Mouse (Mus musculus) layer of hippocampus, adult 9-10 months (tissue): ENCODE results near the gene Nit1.

Experiments
- DNase-seq: peaks from one replicate; pipeline ENCODE4 v3.0.0; 2022; ENCODE audit warnings: low spot score

The Nit1 gene

DNA sequence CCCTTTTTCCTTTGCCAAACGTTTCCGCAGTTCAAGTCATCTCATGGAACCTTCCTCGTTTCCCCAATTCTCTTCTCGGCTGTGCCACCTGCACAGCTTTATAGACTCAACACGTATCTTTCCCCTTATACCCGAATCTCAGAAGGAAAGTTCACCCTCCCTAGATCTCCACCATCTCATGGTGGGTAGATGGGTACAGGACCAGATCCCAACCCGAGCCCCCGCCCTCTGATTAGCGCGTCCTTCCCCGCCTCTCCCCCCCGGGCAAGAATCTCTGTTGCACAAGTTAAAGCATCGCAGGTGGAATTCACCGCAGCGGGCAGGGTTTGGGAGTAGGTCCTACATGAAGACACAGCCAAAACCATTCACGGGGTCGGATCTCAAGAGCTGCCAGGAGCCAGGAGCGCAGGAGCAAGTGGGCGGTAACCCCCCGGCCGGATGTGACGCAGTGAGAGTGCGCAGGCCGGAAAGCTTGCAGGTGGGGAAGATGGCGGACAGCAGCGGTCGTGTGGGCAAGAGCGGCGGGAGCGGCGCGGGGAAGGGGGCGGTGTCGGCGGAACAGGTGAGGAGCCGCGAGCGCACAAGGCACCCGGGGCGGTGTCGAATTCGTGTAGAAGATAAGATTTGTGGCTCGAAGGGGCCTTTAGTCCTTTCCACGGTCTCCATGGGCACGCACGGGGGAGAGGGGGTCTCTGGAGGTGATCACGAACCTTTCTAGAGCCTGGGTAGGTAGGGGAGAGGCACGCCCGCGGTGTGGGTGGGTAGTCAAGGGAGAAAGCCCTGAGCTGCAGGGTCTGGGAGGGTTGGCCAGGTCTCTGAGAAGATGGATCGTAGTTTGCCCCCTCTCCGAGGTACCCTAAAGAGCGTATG, at the start of gene Nit1, which contains the start of gene Pfdn2:
Gene Nit1 (minus strand): TSS at position 422 of the 870 bp plus-strand sequence.
Gene Pfdn2 (plus strand): TSS at position 446 of the 870 bp plus-strand sequence.
- peak; percentile 53 for DNase-seq

DNA sequence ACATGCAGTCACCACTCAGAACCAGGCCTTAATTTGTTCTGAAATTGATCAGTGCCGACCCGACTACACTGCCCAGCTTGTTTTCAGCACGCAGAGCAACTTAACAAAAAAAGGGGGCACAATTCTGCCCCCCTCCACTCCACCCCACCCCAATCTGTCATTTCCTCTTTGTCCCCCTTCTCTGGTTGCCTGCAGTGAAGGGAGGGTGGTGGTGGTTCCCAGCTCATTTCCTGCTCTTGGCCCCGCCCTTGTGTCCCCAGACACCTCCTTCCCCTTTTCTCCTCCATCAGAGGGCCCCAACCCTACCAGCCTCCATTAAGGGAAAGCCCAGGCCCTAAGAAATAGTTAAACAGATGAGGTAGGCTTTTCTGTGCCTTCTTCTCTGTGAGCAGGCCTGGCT, 44.7 kb upstream of the Nit1 start:
- DNase-seq, result no peak

DNA sequence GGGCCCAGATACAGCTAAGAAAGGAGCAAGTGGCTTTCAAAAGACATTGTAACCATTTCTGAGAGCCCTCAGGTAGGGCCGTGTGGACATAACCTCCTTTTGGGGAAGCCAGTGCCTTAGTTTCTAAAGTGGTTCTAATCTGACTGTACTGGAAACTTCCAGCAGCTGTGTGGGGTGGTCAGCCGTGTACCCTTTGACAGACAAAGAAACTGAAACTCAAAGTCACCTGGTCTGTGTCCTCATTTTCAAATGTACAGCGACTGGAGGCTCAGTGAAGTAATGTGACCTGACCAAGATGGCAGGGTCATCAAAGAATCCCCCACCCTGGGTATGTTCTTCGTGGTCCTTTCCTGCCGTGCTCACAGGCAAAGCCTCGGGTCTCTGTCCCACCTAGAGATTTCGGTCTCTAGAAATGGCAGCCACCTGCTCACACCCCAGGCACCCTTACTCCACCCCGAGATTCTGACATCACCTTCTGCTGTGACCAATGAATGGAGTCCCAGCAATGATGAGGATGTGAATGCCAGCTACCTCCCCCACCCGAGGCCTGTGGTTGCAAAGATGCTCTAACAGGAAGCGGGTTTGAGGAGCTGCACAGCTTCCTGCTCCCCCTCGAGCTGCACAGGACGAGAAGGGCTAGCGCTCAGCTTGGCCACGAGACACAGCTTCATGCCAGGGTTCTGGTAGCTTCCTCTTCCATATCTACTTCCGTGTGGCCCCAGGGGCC, 43.1 kb upstream of the Nit1 start, which contains the start of gene Arhgap30:
Gene Arhgap30 (plus strand): TSS at position 579 of the 727 bp plus-strand sequence.
- DNase-seq, result no peak

DNA sequence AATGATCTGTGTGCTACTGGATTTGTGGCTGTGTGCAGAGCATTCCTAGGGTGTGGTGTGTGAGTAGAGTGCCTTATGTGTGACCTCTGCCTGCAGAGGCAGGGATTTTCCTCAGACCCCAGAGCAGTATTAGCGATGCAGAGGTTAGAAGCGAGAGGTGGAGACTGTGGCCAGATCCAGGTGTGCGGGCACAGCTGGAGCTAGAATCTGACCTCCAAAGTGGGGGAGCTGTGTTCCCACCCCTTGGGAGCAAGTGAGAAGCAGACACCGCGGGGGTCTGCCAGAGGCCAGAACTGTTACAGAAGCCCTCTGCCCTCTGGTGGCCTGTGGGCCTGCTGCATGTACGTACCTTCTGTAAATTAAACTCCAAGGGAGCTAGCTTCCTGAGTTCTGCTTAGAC, 41.7 kb upstream of the Nit1 start:
- DNase-seq, result no peak

DNA sequence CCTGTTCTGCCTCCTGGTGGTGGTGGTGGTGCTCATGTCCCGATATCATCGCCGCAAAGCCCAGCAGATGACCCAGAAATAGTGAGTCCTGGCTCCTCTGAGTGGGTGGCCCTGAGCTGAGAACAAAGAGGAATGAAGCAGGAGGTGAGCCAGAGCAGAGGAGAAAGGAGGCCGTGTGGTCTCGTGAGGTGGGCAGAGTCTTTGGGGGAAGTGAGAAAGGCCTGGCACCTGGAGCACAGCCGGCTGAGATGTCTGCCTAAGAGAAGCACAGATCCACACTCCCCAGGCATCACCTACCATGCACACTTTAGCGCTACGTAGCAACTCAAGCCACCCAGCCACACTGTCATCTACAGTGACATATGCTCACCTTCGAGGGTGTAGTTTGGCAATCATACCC, 39.7 kb upstream of the Nit1 start:
- DNase-seq, result no peak

DNA sequence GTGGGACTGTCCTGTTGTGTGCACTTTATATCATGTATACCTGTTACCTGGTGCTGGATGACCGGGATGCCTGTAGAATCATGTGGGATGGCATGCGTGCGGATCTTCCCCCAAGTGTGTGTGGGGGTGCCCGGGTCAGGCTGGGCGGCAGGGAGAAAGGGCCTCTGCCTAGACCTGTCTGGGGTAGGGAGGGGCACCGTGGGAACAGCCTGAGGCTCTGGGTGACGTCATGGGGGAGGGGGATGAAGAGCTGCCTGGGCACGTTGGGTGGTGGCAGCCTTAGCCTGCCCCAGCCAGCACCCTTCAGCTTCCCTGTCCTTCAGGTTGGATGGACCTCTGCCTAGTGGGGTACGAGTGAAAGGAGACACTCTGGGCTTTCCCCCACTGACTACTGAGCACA, 38.9 kb upstream of the Nit1 start:
- DNase-seq, result no peak

DNA sequence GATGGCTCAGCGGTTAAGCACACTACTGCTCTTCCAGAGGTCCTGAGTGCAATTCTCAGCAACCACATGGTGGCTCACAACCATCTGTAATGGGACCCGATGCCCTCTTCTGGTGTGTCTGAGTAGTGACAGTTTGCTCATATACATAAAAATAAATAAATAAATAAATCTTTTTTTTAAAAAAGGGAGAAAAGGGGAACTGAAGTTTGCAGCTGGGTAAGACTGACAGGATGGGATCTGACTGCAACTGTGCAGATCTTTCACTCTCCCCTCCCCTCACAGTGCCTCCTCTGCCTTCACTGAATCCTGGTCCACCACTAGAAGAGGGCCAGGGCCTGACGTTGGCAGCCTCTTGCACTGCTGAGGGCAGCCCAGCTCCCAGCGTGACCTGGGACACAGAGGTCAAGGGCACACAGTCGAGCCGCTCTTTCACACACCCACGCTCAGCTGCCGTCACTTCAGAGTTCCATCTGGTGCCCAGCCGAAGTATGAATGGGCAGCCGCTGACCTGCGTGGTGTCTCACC, 36.7 kb upstream of the Nit1 start:
- DNase-seq, result no peak

DNA sequence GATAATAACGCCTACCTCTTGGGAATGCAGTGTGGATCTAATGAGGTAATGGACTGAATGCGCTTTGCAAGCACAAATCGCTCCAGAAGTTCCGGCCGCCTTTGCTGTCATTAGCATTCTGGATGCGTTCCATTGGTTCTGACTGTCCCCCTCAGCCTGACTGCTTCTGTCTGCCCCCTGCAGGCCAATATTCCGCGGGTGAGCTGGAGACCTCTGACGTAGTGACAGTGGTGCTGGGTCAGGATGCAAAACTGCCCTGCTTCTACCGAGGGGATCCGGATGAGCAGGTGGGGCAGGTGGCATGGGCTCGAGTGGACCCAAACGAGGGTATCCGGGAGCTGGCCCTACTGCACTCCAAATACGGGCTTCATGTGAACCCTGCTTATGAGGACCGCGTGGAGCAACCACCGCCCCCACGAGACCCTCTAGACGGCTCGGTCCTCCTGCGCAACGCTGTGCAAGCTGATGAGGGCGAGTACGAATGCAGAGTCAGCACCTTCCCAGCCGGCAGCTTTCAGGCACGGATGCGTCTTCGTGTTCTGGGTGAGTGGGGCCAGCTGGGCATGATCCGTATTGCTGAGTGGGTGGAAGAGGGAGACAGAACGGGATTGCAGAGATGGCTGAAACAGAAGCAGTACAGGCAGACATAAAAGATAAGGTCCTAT, 34.6 kb upstream of the Nit1 start:
- peak; percentile 59 for DNase-seq

DNA sequence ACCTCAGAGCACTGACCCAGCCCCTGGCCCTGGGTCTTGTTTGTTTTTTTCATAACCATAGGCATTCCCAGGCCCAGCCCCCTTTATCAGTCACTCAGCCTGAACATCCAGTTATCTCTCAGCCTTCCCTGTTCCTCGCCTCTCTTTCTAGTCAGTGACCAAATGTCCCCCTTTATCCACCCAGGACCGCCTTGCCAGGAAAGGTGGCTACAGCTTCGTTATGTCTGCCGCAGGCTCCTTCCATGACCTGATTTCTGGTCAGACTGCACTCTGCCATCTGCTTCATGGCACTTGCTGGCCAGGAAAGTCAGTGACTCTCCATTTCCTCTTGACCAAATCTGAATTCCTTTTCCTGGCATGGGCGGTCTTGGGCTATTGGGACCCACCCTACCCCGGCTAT, 32.9 kb upstream of the Nit1 start:
- no peak for DNase-seq

DNA sequence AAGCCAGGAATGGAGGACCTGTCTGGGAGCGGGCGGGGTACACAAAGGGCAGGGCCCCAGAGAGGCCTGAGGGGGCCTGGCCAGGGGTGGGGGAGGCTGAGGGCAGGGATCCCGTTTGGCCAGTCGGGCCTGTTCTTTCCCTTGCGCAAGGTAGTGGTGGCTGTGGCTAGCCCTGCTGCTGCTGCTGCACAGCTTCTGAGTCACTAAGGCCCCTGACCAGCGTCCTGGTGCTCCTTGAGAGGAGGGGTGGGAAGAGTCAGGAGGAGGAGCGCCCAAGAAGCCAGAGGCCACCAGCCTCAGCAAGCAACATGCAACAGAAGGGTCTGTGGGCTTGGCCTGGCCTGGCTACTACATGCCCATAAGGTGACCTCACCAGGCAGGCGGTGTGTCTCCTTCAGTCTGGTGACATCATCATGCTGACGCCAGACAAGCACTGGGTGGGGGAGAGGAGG, 30.2 kb upstream of the Nit1 start:
- DNase-seq, result no peak

DNA sequence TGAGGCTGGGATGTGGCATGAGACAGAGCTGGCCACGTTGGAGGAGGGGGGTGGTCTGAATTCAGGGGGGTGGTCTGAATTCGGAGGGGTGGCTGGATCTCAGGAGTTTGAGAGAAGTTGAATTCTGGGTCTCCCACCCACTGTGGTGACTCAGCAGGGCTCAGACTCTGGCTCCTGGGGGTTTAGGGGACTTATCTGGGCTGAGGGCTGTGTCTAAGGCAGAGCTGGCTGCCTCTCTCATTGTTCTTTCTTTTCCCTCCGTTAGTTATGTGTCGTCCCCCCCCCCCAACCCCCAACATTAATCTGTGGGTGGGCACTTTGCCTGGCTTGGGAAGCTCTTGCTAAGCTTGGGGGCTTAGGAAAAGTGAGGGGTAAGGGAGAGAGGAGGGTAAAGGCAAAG, 28.5 kb upstream of the Nit1 start:
- DNase-seq, result no peak

DNA sequence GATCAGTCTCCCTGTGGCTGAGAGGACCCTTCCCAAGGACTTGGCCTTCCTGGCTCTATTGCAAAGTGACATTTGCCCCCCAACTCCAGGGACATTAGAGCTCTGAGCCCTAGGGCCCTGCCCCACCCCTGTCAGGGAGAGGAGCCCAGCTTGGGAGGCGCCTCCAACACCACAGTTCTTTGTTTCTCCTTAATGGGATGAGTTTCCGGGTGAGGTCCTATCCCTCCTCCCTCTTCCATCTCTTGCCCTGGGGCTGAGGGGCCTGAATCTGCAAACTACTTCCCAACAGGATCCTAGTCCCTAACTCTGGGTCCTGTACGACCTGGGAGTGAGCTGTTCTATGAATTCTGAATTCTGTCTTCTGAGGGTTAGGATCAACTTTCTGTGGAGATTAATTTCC, 27.4 kb upstream of the Nit1 start:
- DNase-seq, result no peak

DNA sequence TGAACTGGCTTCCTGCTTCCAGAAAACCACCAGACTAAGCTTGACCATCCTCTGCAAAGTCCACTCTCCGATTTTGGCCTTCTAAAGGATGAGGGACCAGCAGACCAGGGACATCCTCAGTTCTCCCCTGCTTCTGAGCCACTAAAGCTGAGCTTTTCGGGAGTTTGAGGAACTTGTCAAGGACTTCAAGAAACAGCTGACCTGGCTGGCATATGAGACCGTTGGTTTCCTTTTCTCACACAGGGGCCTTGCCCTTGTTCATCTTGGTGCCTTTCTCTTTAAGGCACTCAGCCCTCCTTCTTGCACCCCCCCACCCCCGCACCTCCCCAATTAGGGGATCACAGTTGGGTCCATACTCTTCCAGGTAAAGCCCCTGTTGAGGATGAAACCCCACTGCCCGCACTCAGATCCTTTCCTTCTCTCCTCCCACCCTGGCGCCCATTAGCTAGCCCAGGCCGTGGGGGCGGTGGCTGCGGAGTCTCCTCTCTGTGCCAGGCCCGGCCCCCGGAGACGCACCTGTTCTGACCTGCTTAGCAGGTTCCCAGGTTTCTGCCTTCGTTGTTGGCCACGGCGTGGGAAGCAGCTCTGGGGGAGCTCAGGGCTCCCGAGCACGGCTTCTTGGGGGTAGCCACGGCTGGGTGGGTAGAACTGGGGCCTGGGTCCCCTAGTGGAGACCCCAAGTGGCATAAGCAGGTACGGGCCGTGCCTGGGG, 24.6 kb upstream of the Nit1 start, which contains the start of gene Nectin4:
Gene Nectin4 (plus strand): TSS at position 255 of the 712 bp plus-strand sequence.
- no peak for DNase-seq

DNA sequence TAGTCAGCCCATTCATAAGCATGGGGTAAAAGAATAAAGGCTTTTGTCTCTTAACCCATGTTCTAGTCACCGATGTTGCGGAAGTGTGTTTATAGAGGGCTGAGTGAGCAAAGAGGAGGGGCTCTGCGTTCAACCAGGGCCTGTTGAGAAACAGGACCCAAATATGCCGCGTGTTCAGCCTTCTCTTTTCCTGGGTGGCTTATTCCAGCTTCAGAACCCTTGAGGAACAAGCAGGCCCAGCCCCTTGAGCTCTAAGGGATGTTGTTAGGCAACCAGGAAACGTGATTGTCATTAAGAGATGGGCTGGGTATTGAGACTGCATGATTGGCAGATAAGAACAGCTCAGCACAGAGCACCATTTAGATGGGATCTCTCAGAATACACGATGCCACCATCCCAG, 20.5 kb upstream of the Nit1 start:
- DNase-seq, result no peak

DNA sequence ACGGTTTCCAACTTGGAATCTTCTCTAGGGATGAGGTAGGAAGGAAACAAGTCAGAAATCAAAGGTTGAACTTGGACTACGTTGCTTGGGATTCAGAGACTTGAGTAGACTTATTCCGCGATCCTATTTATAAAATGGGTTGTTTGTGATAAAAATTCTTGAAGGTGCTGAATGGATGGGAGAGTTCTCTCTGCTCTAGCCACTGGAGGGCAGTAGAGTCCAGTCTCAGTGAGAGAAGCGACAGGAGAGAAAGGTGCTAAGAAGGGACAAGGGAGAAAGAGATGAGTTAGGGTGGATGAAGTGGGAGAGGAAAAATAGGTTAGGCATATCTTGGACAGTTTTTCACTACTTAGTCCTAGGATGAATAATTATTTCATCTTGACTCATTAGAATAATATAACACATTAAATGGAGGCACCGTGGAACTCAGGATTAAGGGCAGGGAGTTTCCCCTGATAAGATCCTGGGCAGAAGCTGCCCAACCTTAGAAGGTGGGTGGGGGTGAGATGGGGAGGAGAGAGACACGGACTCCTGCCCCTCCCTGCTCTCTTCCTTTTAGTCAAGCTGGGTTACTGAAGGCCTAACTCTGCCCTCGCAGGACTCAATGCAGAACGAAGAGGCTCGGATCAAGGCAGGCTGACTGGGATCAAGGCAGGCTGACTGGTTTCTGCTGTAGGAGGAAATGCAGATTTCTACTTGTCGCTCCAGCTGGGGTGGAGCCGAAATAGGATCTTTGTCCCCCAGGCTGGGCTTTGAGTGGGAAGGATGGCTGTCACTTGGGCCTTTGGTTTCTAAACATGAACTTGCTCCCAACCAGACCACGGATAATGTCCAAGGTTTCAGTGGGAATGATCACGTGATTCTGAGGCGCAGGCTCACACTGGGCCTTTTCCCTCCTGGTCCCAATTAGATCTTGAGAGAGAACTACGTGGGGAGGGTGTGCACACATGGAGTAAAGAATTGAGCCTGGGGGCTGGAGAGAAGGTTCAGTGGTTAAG, 16.0 kb upstream of the Nit1 start:
- DNase-seq, result peak; percentile 59

DNA sequence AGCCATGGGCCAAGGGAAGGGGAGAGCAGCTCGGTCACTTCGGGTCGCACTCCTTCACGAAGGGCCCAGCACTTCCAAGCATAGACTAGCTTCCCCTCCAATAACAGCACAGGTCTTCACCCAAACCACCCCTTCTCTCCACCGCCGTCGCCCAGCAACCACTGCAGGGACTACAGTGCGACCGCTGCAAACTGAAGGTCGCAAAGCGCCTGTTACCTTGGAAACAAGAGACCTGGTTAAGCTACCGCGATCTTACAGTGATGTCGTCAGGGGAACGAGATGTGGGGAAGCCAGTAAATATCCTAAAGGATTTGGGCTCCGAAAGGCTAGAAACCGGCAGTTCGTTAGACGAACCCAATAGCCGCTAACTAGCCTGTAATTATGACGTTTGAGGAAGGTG, 15.2 kb upstream of the Nit1 start, which contains the start of gene Klhdc9:
Gene Klhdc9 (minus strand): TSS at position 143 of the 400 bp plus-strand sequence.
- DNase-seq, result peak; percentile 72

DNA sequence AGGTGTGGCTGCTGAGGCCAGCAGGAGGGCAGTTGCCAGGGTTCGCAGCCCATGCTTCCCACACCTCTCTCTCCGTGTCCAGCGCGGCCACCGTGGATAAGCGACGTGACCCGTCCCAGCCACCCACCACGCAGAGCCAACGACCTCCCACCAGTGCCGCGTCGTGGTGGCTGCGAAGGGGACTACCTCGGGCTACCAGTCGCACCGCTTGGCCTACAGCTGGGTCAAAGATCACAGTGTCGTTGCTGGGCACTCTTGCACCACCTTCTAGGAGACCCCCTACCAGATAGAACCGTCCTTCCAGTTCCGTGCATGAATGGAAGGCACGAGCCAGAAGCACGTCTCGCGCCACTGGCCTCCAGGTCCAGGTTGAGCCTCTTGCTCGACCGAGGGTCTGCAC, 14.8 kb upstream of the Nit1 start:
- no peak for DNase-seq

DNA sequence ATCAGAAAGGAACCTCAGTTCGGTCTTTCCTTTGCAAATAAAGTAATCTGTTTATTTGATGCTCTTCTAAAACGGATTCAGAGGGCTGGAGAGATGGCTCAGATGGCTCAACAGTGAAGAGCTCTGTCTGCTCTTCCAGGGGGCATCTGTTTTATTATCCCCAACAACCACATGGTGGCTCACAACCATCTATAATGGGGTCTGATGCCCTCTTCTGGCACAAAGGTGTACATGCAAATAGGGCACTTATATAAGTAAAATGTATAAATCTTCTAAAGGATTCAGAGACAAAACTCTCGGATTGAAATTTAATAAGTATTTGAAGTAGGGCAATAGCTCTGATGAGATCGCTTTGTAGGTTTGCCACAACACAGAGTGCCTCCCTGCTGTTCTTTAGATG, 13.0 kb upstream of the Nit1 start:
- DNase-seq, result no peak

DNA sequence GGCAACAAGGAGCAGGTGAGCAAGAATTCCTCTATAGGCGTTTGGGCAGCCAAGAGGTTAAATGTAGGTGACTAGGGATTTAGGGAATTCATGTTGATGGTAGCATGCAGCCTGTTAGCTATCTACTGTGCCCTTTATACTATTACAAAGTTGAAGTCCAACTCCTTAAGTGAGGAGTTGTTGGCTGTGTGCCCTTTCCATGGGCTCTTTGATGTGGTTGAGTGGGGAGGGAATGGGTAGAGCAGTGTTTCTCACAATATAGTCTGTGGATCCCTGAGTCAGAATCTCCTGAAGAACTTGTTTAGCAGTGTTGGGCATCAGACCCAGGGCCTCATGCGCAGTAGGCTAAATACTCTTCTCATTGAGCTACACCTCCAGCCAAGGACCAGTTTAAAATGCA, 11.4 kb upstream of the Nit1 start:
- no peak for DNase-seq

DNA sequence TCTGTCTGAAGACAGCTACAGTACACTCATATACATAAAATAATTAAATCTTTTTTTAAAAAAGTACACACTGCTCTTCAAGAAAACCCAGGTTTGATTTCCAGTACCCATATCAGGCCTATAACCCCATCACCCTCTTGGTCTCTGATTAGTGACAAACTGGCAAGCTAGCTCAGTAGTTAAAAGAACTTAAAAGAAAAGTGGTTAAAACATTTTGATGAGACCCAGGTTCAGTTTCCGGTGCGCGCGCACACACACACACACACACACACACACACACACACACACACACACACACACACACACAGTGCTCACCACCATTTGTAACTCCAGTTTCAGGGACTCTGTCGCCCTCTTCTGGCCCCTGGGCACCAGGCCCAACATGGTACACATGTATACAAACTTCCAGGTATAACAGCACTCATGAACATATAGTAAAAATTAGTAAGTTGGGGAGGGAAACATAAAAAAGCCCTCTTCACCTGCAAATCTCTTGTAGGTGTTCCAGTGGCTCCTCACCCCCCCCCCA, 10.4 kb upstream of the Nit1 start:
- DNase-seq, result no peak
